Mouse (Mus musculus) c-Kit-positive CD71-positive TER-119-positive erythroid progenitor cells, embryonic 14.5 days (primary cell): ENCODE measurements around the gene Ctag2.

ENCODE experiments used
- DNase-seq: peaks from one replicate; pipeline ENCODE4 v3.0.0-alpha.2; 2013; ENCODE audit warnings: low spot score

Ctag2 gene

GRCm38 (mm10) chrX:65047344-65047743 lies at the start of gene Ctag2:
Gene Ctag2 (plus strand): TSS chrX:65047644.
- no peak for DNase-seq
